ENCODE assay signal across 8 mouse cellular contexts in the genomic region with DNA sequence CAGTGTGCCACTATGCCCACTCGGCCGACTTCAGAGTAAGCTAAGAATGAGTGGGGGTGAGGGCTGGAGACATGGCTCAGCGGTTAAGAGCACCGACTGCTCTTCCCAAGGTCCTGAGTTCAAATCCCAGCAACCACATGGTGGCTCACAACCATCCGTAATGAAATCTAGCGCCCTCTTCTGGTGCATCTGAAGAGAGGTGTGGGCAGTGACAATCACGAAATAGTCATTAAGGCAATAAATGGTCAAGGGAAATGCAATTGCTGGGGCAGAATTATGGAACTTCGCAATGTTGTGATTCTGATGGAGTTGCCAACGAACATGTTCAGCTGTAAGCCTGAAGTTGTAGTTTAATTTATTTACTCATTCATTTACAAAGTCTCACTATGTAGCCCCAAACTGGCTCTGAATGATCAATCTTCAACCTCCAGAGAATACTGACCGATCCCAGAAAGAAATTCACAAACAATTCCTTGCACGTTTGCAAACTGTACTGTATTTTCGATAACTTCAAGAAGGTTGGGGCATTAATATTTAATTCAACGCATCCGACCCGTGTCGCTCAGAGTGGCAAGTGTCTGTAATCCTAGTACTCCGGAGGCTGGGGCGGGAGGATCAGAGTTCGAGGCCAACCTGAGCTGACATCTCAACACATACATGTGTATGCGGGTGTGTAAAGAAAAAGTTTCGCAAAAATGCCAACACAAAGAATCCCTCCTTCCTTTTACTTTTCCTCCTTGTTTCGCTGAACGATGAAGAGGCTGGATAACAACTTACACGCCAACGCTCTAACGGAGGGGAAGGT. TPM values are rescaled to one million over a fixed set of nuclear protein-coding genes. Genes with fewer than 3 reads are reported as not detected.
DNase-seq lines count a peak whose midpoint lies in the region; ATAC-seq and TF ChIP-seq lines count a peak whose summit lies in the region.

No protein-coding gene starts in this region.

- H3K36me3 ChIP-seq in heart, embryonic 11.5 days (ENCODE audit: control insufficient read depth, insufficient read depth, low read length): 0 out of 2 replicates have a peak, but pooled peaks cover 2% of the 10 kb centered on the region
- peaks cover 32% of the 10 kb centered on the region for H3K36me3 ChIP-seq in C2C12 (ENCODE audit: control insufficient read depth, insufficient read depth)
- H3K36me3 ChIP-seq in heart, postnatal 0 days (replicated peaks; ENCODE audit: control insufficient read depth, insufficient read depth, low read length): peaks cover under 1% of the 10 kb centered on the region; the same call in 1 of the 2 replicates
- H3K36me3 ChIP-seq in stomach, embryonic 15.5 days: no peaks in the 10 kb centered on the region

- peaks cover 8% of the 10 kb centered on the region for H3K4me1 ChIP-seq in heart, embryonic 11.5 days (ENCODE audit: control insufficient read depth, insufficient read depth, low read length)
- H3K4me1 ChIP-seq in brown adipose tissue, adult 24 weeks (ENCODE audit: control insufficient read depth, insufficient read depth, insufficient read length, low read length): no peaks in the 10 kb centered on the region; the same call in 1 of the 2 replicates
- H3K4me1 ChIP-seq in heart, postnatal 0 days (ENCODE audit: control insufficient read depth, insufficient read depth): 0 out of 2 replicates have a peak, but pooled peaks cover 3% of the 10 kb centered on the region
- H3K4me1 ChIP-seq in stomach, embryonic 15.5 days: peaks cover 16% of the 10 kb centered on the region

- peaks cover 25% of the 10 kb centered on the region for H3K79me3 ChIP-seq in C2C12 (ENCODE audit: low read depth)

- TF ChIP-seq CTCF in C2C12 (IDR thresholded peaks at IDR 0.05; ENCODE audit: control insufficient read depth, insufficient read depth, insufficient read length): no peak
- peak; percentile 16; the same call in 1 of the 2 replicates for TF ChIP-seq CTCF in heart, postnatal 0 days (IDR thresholded peaks at IDR 0.05; ENCODE audit: low read depth)

- peaks cover 37% of the 10 kb centered on the region for H3K79me2 ChIP-seq in C2C12 (ENCODE audit: control insufficient read depth, insufficient read depth)

- TF ChIP-seq EP300 in heart, postnatal 0 days (IDR thresholded peaks at IDR 0.05; ENCODE audit: low read depth): no peak

- peak overlapping the region; percentile 77 for H3ac ChIP-seq in C2C12 (ENCODE audit: control insufficient read depth, insufficient read length, low read depth)

- ATAC-seq in heart, embryonic 11.5 days (replicated peaks; ENCODE audit: insufficient number of reproducible peaks, low FRiP score, low TSS enrichment): no peak
- peak; percentile 9; the same call in 1 of the 2 replicates for ATAC-seq in heart, postnatal 0 days (ENCODE audit: insufficient read depth, low read depth)
- peak; percentile 16; the same call in 1 of the 2 replicates for ATAC-seq in stomach, embryonic 15.5 days (ENCODE audit: insufficient read depth, low FRiP score, low read depth)

- H3K4me3 ChIP-seq in heart, embryonic 11.5 days (ENCODE audit: low read depth, low read length): peak overlapping the region; percentile 94
- peak overlapping the region; percentile 96 for H3K4me3 ChIP-seq in C2C12 (ENCODE audit: insufficient read depth, poor library complexity, severe bottlenecking)
- H3K4me3 ChIP-seq in brown adipose tissue, adult 24 weeks (ENCODE audit: insufficient read depth, low read depth, low read length): peak overlapping the region; percentile 82
- H3K4me3 ChIP-seq in heart, postnatal 0 days (ENCODE audit: low read depth, low read length): peak overlapping the region; percentile 80
- peak overlapping the region; percentile 87 for H3K4me3 ChIP-seq in stomach, embryonic 15.5 days (replicated peaks)

- 31% methylated on average over 26 of the region's 26 CpGs for WGBS in heart, embryonic 11.5 days (ENCODE audit: insufficient replicate concordance)
- WGBS in heart, postnatal 0 days: 30% methylated on average over 26 of the region's 26 CpGs
- WGBS in stomach, embryonic 15.5 days: 30% methylated on average over 26 of the region's 26 CpGs

- peak overlapping the region; percentile 88 for H3K4me2 ChIP-seq in heart, embryonic 11.5 days
- H3K4me2 ChIP-seq in heart, postnatal 0 days (ENCODE audit: low read depth, low read length): peak overlapping the region; percentile 87
- peak overlapping the region; percentile 69 for H3K4me2 ChIP-seq in stomach, embryonic 15.5 days

- no peaks in the 10 kb centered on the region for H3K27me3 ChIP-seq in heart, embryonic 11.5 days (ENCODE audit: control insufficient read depth, insufficient read depth, low read length)
- H3K27me3 ChIP-seq in C2C12 (ENCODE audit: control insufficient read depth, insufficient read depth, insufficient read length): no peaks in the 10 kb centered on the region
- no peaks in the 10 kb centered on the region for H3K27me3 ChIP-seq in heart, postnatal 0 days (ENCODE audit: control insufficient read depth, insufficient read depth, low read length)
- no peaks in the 10 kb centered on the region for H3K27me3 ChIP-seq in stomach, embryonic 15.5 days (replicated peaks)

- H3K9me3 ChIP-seq in heart, embryonic 11.5 days (replicated peaks; ENCODE audit: control insufficient read depth, low read length): no peaks in the 10 kb centered on the region
- H3K9me3 ChIP-seq in heart, postnatal 0 days (replicated peaks; ENCODE audit: control insufficient read depth, low read length): no peaks in the 10 kb centered on the region
- H3K9me3 ChIP-seq in stomach, embryonic 15.5 days: no peaks in the 10 kb centered on the region

- intact Hi-C loops in gastrocnemius, postnatal 14 days (cut with DNase I; ENCODE audit: low total_unique reads): loop anchor here (5.0 kb wide), 1 partner anchor 201 kb away; no protein-coding TSS in a partner anchor

- peak overlapping the region; percentile 87 for H3K9ac ChIP-seq in heart, embryonic 11.5 days (ENCODE audit: low read depth, low read length)
- H3K9ac ChIP-seq in heart, postnatal 0 days (replicated peaks; ENCODE audit: low read depth, low read length): peak overlapping the region; percentile 68
- H3K9ac ChIP-seq in stomach, embryonic 15.5 days: peak overlapping the region; percentile 30; the same call in 1 of the 2 replicates

- peak overlapping the region; percentile 93 for H3K27ac ChIP-seq in heart, embryonic 11.5 days (ENCODE audit: low read depth, low read length)
- 0 out of 2 replicates have a peak overlapping the region, but pooled peaks have one; percentile 8 for H3K27ac ChIP-seq in brown adipose tissue, adult 24 weeks (replicated peaks; ENCODE audit: low read depth, low read length)
- peak overlapping the region; percentile 83 for H3K27ac ChIP-seq in heart, postnatal 0 days (ENCODE audit: low read depth)
- peak overlapping the region; percentile 97 for H3K27ac ChIP-seq in stomach, embryonic 15.5 days

- no peak for DNase-seq in heart, adult 9 months (ENCODE audit: low spot score in 2 of 2)
- DNase-seq in heart, postnatal 0 days (ENCODE audit: low spot score): no peak
- peak; percentile 17 for DNase-seq in lung, postnatal 10 days
- DNase-seq in gastrocnemius, postnatal 14 days: no peak

TF ChIP-seq in C2C12, 6 proteins besides CTCF, POLR2A, EP300 and RAD21:
- TF ChIP-seq CEBPB (IDR thresholded peaks at IDR 0.05; ENCODE audit: low read depth) (no peak), MYOG (IDR thresholded peaks at IDR 0.05; ENCODE audit: control insufficient read depth, extremely low read depth, insufficient read length) (no peak), MYOD1 (IDR thresholded peaks at IDR 0.05; ENCODE audit: control insufficient read depth, insufficient read length, low read depth) (no peak), FOSL1 (IDR thresholded peaks at IDR 0.05; ENCODE audit: insufficient read depth, low read length, poor library complexity, severe bottlenecking) (no peak), USF1 (IDR thresholded peaks at IDR 0.05; ENCODE audit: low read depth) (no peak), MAX (IDR thresholded peaks at IDR 0.05) (no peak)

RNA-seq across cellular contexts. Expression of a gene that starts 1.4 kb away (rescaled TPM):
- 35.6 and 36.4 TPM in 2 replicates for polyA plus RNA-seq in heart, embryonic 11.5 days (2014; fragmentation: Nextera tagmentation; extraction: Ambion mirVana)
- 15.1 TPM for polyA plus RNA-seq in C2C12 (2012; fragmentation: generic; extraction: Trizol)
- 2.5 and 10.1 TPM in 2 replicates for polyA plus RNA-seq in brown adipose tissue, adult 24 weeks (2012; ENCODE audit: insufficient read depth, insufficient read length, missing spikeins)
- 13.4 and 13.6 TPM in 2 replicates for total RNA-seq in heart, postnatal 0 days (2014; rRNA removed; ENCODE audit: low replicate concordance)
- 8.3 and 9.7 TPM in 2 replicates for polyA plus RNA-seq in heart, postnatal 0 days (2015; fragmentation: Nextera tagmentation; extraction: Ambion mirVana)
- 40.4 and 42.7 TPM in 2 replicates for polyA plus RNA-seq in stomach, embryonic 15.5 days (2015; fragmentation: Nextera tagmentation; extraction: Ambion mirVana)
- 10 to 100 TPM; 10.3 to 11.1 TPM for total RNA-seq in gastrocnemius, postnatal 14 days (2021)

Comparison
In these comparisons a context has a peak if more than half of its experiments do, and no peak if none do; other contexts are left out.
1. H3K27ac ChIP-seq: peak in every context shown above with its lines; median percentile 97 in stomach, embryonic 15.5 days; 93 in heart, embryonic 11.5 days; 83 in heart, postnatal 0 days; 8 in brown adipose tissue, adult 24 weeks.
2. H3K9ac ChIP-seq: peak in every context shown above with its lines; median percentile 87 in heart, embryonic 11.5 days; 68 in heart, postnatal 0 days; 30 in stomach, embryonic 15.5 days.